Mouse (Mus musculus): Measurements from ENCODE around the gene Gm5108. TPM values are rescaled to one million over a fixed set of nuclear protein-coding genes. Genes with fewer than 3 reads are reported as not detected.

Gm5108 gene
- total RNA-seq (2021) = not detected
- long read RNA-seq, experiment 1 = 0 reads
- long read RNA-seq, experiment 2 = 0 reads

- no peak for DNase-seq (ENCODE audit: low spot score in 2 of 2)
Measured at GRCm38 (mm10) chr5:67941369-67941768, at the start of gene Gm5108. Gene Gm5108 (plus strand): TSS chr5:67941669.

- DNase-seq (ENCODE audit: low spot score in 2 of 2) = peak in 1 of 2 experiments; percentile 40
Measured at GRCm38 (mm10) chr5:67898921-67899320, 42.5 kb upstream of the Gm5108 start.

GRCm38 (mm10) chr5:67904555-67904954 lies 36.9 kb upstream of the Gm5108 start:
- DNase-seq (ENCODE audit: low spot score in 2 of 2) = no peak

- DNase-seq (ENCODE audit: low spot score in 2 of 2) = no peak
Measured at GRCm38 (mm10) chr5:67930584-67930983, 10.9 kb upstream of the Gm5108 start.

GRCm38 (mm10) chr5:67931623-67932022 lies 9.8 kb upstream of the Gm5108 start:
- no peak for DNase-seq (ENCODE audit: low spot score in 2 of 2)

GRCm38 (mm10) chr5:67943199-67943598 lies 1.7 kb downstream of the Gm5108 start:
- no peak for DNase-seq (ENCODE audit: low spot score in 2 of 2)

- no peak for DNase-seq (ENCODE audit: low spot score in 2 of 2)
Measured at GRCm38 (mm10) chr5:67944074-67944785, 2.8 kb downstream of the Gm5108 start.

GRCm38 (mm10) chr5:67946321-67946720 lies 4.9 kb downstream of the Gm5108 start, which contains the start of gene Gm21905:
Gene Gm21905 (minus strand): TSS chr5:67946421.
- no peak for DNase-seq (ENCODE audit: low spot score in 2 of 2)

- no peak for DNase-seq (ENCODE audit: low spot score in 2 of 2)
Measured at GRCm38 (mm10) chr5:67947006-67947405, 5.5 kb downstream of the Gm5108 start.

GRCm38 (mm10) chr5:67948074-67948473 lies 6.6 kb downstream of the Gm5108 start:
- DNase-seq (ENCODE audit: low spot score in 2 of 2) = peak in 1 of 2 experiments; percentile 26

- DNase-seq (ENCODE audit: low spot score in 2 of 2) = no peak
Measured at GRCm38 (mm10) chr5:67954097-67954496, 12.6 kb downstream of the Gm5108 start.

- no peak for DNase-seq (ENCODE audit: low spot score in 2 of 2)
Measured at GRCm38 (mm10) chr5:67955486-67955885, 14.0 kb downstream of the Gm5108 start.

GRCm38 (mm10) chr5:67961708-67962629 lies 20.5 kb downstream of the Gm5108 start:
- no peak for DNase-seq (ENCODE audit: low spot score in 2 of 2)

- DNase-seq (ENCODE audit: low spot score in 2 of 2) = no peak
Measured at GRCm38 (mm10) chr5:67969536-67969935, 28.1 kb downstream of the Gm5108 start.

- no peak for DNase-seq (ENCODE audit: low spot score in 2 of 2)
Measured at GRCm38 (mm10) chr5:67981946-67982526, 40.6 kb downstream of the Gm5108 start.

- DNase-seq (ENCODE audit: low spot score in 2 of 2) = no peak
Measured at GRCm38 (mm10) chr5:67990426-67990825, 49.0 kb downstream of the Gm5108 start.

- peak in 1 of 2 experiments; percentile 79 for DNase-seq (ENCODE audit: low spot score in 2 of 2)
Measured at GRCm38 (mm10) chr5:68002611-68003010, 61.1 kb downstream of the Gm5108 start.

- no peak for DNase-seq (ENCODE audit: low spot score in 2 of 2)
Measured at GRCm38 (mm10) chr5:68003904-68004303, 62.4 kb downstream of the Gm5108 start.

- DNase-seq (ENCODE audit: low spot score in 2 of 2) = no peak
Measured at GRCm38 (mm10) chr5:68004419-68004818, 63.0 kb downstream of the Gm5108 start.

GRCm38 (mm10) chr5:68007074-68007473 lies 65.6 kb downstream of the Gm5108 start:
- DNase-seq (ENCODE audit: low spot score in 2 of 2) = no peak

- DNase-seq (ENCODE audit: low spot score in 2 of 2) = no peak
Measured at GRCm38 (mm10) chr5:68011569-68011968, 70.1 kb downstream of the Gm5108 start.

- peak; percentile 63 to 79 for DNase-seq (ENCODE audit: low spot score in 2 of 2)
Measured at GRCm38 (mm10) chr5:68012618-68013017, 71.1 kb downstream of the Gm5108 start.
